Mouse (Mus musculus) ES-E14 (cell line): ENCODE data around the gene Gm42742.

ENCODE experiments used
- CHD2 ChIP-seq: IDR thresholded peaks from 2 replicates; pipeline ENCODE4 v1.6.1; 2014; ENCODE audit warnings: mild to moderate bottlenecking, low read depth, low read length, inconsistent platforms
- HCFC1 ChIP-seq: IDR thresholded peaks from 2 replicates; pipeline ENCODE4 v1.6.1; 2012; ENCODE audit warnings: low read length, inconsistent platforms, borderline replicate concordance; ENCODE audit not compliant: insufficient read depth
- MAFK ChIP-seq: IDR thresholded peaks from 2 replicates; pipeline ENCODE4 v1.6.1; 2014; ENCODE audit warnings: mild to moderate bottlenecking, low read depth, low read length, inconsistent platforms; ENCODE audit not compliant: insufficient read depth
- ZC3H11A ChIP-seq: IDR thresholded peaks from 2 replicates; pipeline ENCODE4 v1.6.1; 2012; ENCODE audit warnings: low read depth, mild to moderate bottlenecking, inconsistent platforms, low read length, borderline replicate concordance
- ZNF384 ChIP-seq: IDR thresholded peaks from 2 replicates; pipeline ENCODE4 v1.6.1; 2012; ENCODE audit warnings: low read depth, low read length, inconsistent platforms

- TF ChIP-seq MAFK = no peak
- no peak for TF ChIP-seq ZNF384
- no peak for TF ChIP-seq CHD2
- TF ChIP-seq HCFC1 = no peak
- TF ChIP-seq ZC3H11A = no peak
Measured at GRCm38 (mm10) chr7:127025556-127026160, 4.8 kb upstream of the Gm42742 start.
